Mouse (Mus musculus) heart, embryonic 10.5 days (tissue): Measurements from ENCODE around the gene Nav2. TPM values are rescaled to one million over a fixed set of nuclear protein-coding genes. Genes with fewer than 3 reads are reported as not detected.
A peak's percentile ranks its signal among the peaks of the same experiment; 100 is the strongest.

ENCODE experiments used
- DNase-seq: peaks from one replicate; pipeline ENCODE4 v3.0.0-alpha.2; 2017; ENCODE audit warnings: low spot score
- H3K27ac ChIP-seq: fragments of 300-500 bp; sonication (generic); 2 replicates; pipeline ENCODE4 v1.5.1; 2016; ENCODE audit warnings: mild to moderate bottlenecking
- H3K27me3 ChIP-seq: fragments of 300-500 bp; sonication (generic); 2 replicates; pipeline ENCODE4 v1.6.1; 2016; ENCODE audit warnings: mild to moderate bottlenecking; ENCODE audit not compliant: poor library complexity, insufficient read depth, severe bottlenecking
- H3K36me3 ChIP-seq: fragments of 300-500 bp; sonication (generic); 2 replicates; pipeline ENCODE4 v1.6.1; 2016; ENCODE audit warnings: mild to moderate bottlenecking, moderate library complexity
- H3K4me1 ChIP-seq: fragments of 300-500 bp; sonication (generic); 2 replicates; pipeline ENCODE4 v1.6.1; 2016; ENCODE audit warnings: mild to moderate bottlenecking
- H3K4me3 ChIP-seq: fragments of 300-500 bp; sonication (generic); 2 replicates; pipeline ENCODE4 v1.5.1; 2016; ENCODE audit warnings: mild to moderate bottlenecking, moderate library complexity
- H3K9me3 ChIP-seq: fragments of 300-500 bp; sonication (generic); 2 replicates; pipeline ENCODE4 v1.6.1; 2016; ENCODE audit warnings: mild to moderate bottlenecking, moderate library complexity
- WGBS: fragments of 180-500 bp; shearing (Covaris S2); methylation state at CpG from one replicate; pipeline ENCODE4 v1.1.7; 2016; 5-methylcytosine and 5-hydroxymethylcytosine counted together
- polyA plus RNA-seq: library from polyadenylated mRNA; unstranded; fragments of >200 nt; fragmentation: Nextera tagmentation; extraction: Ambion mirVana; gene quantifications from 2 replicates; pipeline ENCODE4 v1.2.1, GENCODE M21; 2016

Nav2 gene
- polyA plus RNA-seq, 1 experiment from 2014 or later, result 23.3 TPM

- 60% methylated on average over 4 of the region's 4 CpGs for WGBS
- Histone ChIP-seq H3K36me3 (no peaks in the 10 kb centered on the region), H3K4me1 (peaks cover 51% of the 10 kb centered on the region), H3K9me3 (no peaks in the 10 kb centered on the region), H3K27me3 (no peaks in the 10 kb centered on the region), H3K27ac (peak overlapping the region; percentile 44; the same call in 1 of the 2 replicates), H3K4me3 (no peak overlapping the region)
- DNase-seq, result no peak
Observed at GRCm38 (mm10) chr7:49082585-49083165, 174.2 kb downstream of the Nav2 start.

- 44% methylated on average over 8 of the region's 8 CpGs for WGBS
- H3K36me3 ChIP-seq, result no peaks in the 10 kb centered on the region
- no peak overlapping the region for H3K4me3 ChIP-seq
- H3K27ac ChIP-seq, result peak overlapping the region; percentile 70
- H3K9me3 ChIP-seq, result no peaks in the 10 kb centered on the region
- peaks cover 6% of the 10 kb centered on the region; the same call in 1 of the 2 replicates for H3K27me3 ChIP-seq
- peaks cover 69% of the 10 kb centered on the region for H3K4me1 ChIP-seq
- no peak for DNase-seq
Observed at GRCm38 (mm10) chr7:49084768-49085167, 176.3 kb downstream of the Nav2 start.

- H3K36me3 ChIP-seq, result no peaks in the 10 kb centered on the region
- peaks cover 76% of the 10 kb centered on the region for H3K4me1 ChIP-seq
- H3K27me3 ChIP-seq, result peaks cover 11% of the 10 kb centered on the region
- no peak for DNase-seq
- WGBS, result 70% methylated on average over 10 of the region's 10 CpGs
- H3K27ac ChIP-seq, result peak overlapping the region; percentile 83
- H3K4me3 ChIP-seq, result no peak overlapping the region
- no peaks in the 10 kb centered on the region for H3K9me3 ChIP-seq
Observed at GRCm38 (mm10) chr7:49085759-49086158, 177.2 kb downstream of the Nav2 start.

GRCm38 (mm10) chr7:49087154-49087553 is 178.6 kb downstream of the Nav2 start:
- DNase-seq, result no peak
- H3K9me3 ChIP-seq, result no peaks in the 10 kb centered on the region
- H3K4me3 ChIP-seq, result no peak overlapping the region
- no peaks in the 10 kb centered on the region for H3K36me3 ChIP-seq
- peak overlapping the region; percentile 83 for H3K27ac ChIP-seq
- peaks cover 18% of the 10 kb centered on the region for H3K27me3 ChIP-seq
- WGBS, result 48% methylated on average over 5 of the region's 5 CpGs
- H3K4me1 ChIP-seq, result peaks cover 89% of the 10 kb centered on the region

GRCm38 (mm10) chr7:49088198-49088912 is 179.8 kb downstream of the Nav2 start:
- Histone ChIP-seq H3K4me1 (peaks cover 89% of the 10 kb centered on the region), H3K9me3 (no peaks in the 10 kb centered on the region), H3K27ac (peak overlapping the region; percentile 83), H3K36me3 (no peaks in the 10 kb centered on the region), H3K27me3 (peaks cover 18% of the 10 kb centered on the region), H3K4me3 (no peak overlapping the region; the same call in 1 of the 2 replicates)
- peak; percentile 80 for DNase-seq
- 34% methylated on average over 15 of the region's 15 CpGs for WGBS

GRCm38 (mm10) chr7:49091371-49091770 is 182.9 kb downstream of the Nav2 start:
- peaks cover 66% of the 10 kb centered on the region for H3K4me1 ChIP-seq
- peaks cover 18% of the 10 kb centered on the region for H3K27me3 ChIP-seq
- 23% methylated on average over 5 of the region's 5 CpGs for WGBS
- no peaks in the 10 kb centered on the region for H3K9me3 ChIP-seq
- H3K4me3 ChIP-seq, result no peak overlapping the region
- H3K27ac ChIP-seq, result peak overlapping the region; percentile 83
- no peak for DNase-seq
- H3K36me3 ChIP-seq, result no peaks in the 10 kb centered on the region

GRCm38 (mm10) chr7:49091921-49092320 is 183.4 kb downstream of the Nav2 start:
- peak overlapping the region; percentile 83 for H3K27ac ChIP-seq
- peaks cover 63% of the 10 kb centered on the region for H3K4me1 ChIP-seq
- peaks cover 18% of the 10 kb centered on the region for H3K27me3 ChIP-seq
- H3K4me3 ChIP-seq, result no peak overlapping the region
- 48% methylated on average over 5 of the region's 5 CpGs for WGBS
- H3K9me3 ChIP-seq, result no peaks in the 10 kb centered on the region
- no peaks in the 10 kb centered on the region for H3K36me3 ChIP-seq
- DNase-seq, result no peak

GRCm38 (mm10) chr7:49093596-49093995 is 185.1 kb downstream of the Nav2 start:
- Histone ChIP-seq H3K27ac (peak overlapping the region; percentile 56), H3K27me3 (peaks cover 18% of the 10 kb centered on the region), H3K9me3 (no peaks in the 10 kb centered on the region), H3K4me3 (no peak overlapping the region), H3K4me1 (peaks cover 49% of the 10 kb centered on the region), H3K36me3 (no peaks in the 10 kb centered on the region)
- no peak for DNase-seq
- WGBS, result 68% methylated on average over 6 of the region's 6 CpGs

GRCm38 (mm10) chr7:49094531-49094930 is 186.0 kb downstream of the Nav2 start:
- Histone ChIP-seq H3K36me3 (no peaks in the 10 kb centered on the region), H3K4me1 (peaks cover 40% of the 10 kb centered on the region), H3K27ac (no peak overlapping the region), H3K27me3 (peaks cover 15% of the 10 kb centered on the region), H3K9me3 (no peaks in the 10 kb centered on the region), H3K4me3 (no peak overlapping the region)
- DNase-seq, result no peak
- 97% methylated on average over 3 of the region's 3 CpGs for WGBS

- 74% methylated on average over 1 of the region's 1 CpGs for WGBS
- no peaks in the 10 kb centered on the region for H3K36me3 ChIP-seq
- no peaks in the 10 kb centered on the region for H3K27me3 ChIP-seq
- no peak overlapping the region for H3K27ac ChIP-seq
- H3K4me3 ChIP-seq, result no peak overlapping the region
- H3K9me3 ChIP-seq, result no peaks in the 10 kb centered on the region
- no peak for DNase-seq
- H3K4me1 ChIP-seq, result peaks cover 15% of the 10 kb centered on the region
Observed at GRCm38 (mm10) chr7:49101291-49101690, 192.8 kb downstream of the Nav2 start.

GRCm38 (mm10) chr7:49102223-49102622 is 193.7 kb downstream of the Nav2 start:
- 90% methylated on average over 3 of the region's 3 CpGs for WGBS
- no peak for DNase-seq
- no peaks in the 10 kb centered on the region for H3K36me3 ChIP-seq
- H3K4me1 ChIP-seq, result peaks cover 18% of the 10 kb centered on the region
- no peaks in the 10 kb centered on the region for H3K27me3 ChIP-seq
- H3K4me3 ChIP-seq, result no peak overlapping the region
- no peaks in the 10 kb centered on the region for H3K9me3 ChIP-seq
- H3K27ac ChIP-seq, result no peak overlapping the region

- Histone ChIP-seq H3K4me1 (peaks cover 18% of the 10 kb centered on the region), H3K4me3 (no peak overlapping the region), H3K27me3 (no peaks in the 10 kb centered on the region), H3K27ac (peak overlapping the region; percentile 65; the same call in 1 of the 2 replicates), H3K9me3 (no peaks in the 10 kb centered on the region), H3K36me3 (no peaks in the 10 kb centered on the region)
- WGBS, result 67% methylated on average over 8 of the region's 8 CpGs
- DNase-seq, result peak; percentile 91
Observed at GRCm38 (mm10) chr7:49104376-49104775, 195.9 kb downstream of the Nav2 start.

- H3K27ac ChIP-seq, result peak overlapping the region; percentile 65; the same call in 1 of the 2 replicates
- no peaks in the 10 kb centered on the region for H3K27me3 ChIP-seq
Observed at GRCm38 (mm10) chr7:49104793-49105192, 196.3 kb downstream of the Nav2 start.

More at GRCm38 (mm10) chr7:49104793-49105192, 196.3 kb downstream of the Nav2 start:
- no peaks in the 10 kb centered on the region for H3K9me3 ChIP-seq
- DNase-seq, result no peak
- H3K36me3 ChIP-seq, result no peaks in the 10 kb centered on the region
- 64% methylated on average over 1 of the region's 1 CpGs for WGBS
- peaks cover 18% of the 10 kb centered on the region for H3K4me1 ChIP-seq
- H3K4me3 ChIP-seq, result no peak overlapping the region
